Mouse (Mus musculus) ovary, adult 18-20 months (tissue): Measurements from ENCODE around the gene Gm4027.
"Not testable (repeated sequence)": the region's sequence is repeated elsewhere in the genome, so short reads cannot be mapped to it uniquely, and the experiment has no call there.

ENCODE experiments used
- DNase-seq: peaks from one replicate; pipeline ENCODE4 v3.0.0; 2022; ENCODE audit warnings: low spot score, mixed read lengths

Gene Gm4027

GRCm38 (mm10) chr12:87618569-87618968 is at the start of gene Gm4027:
Gene Gm4027, plus strand, starts transcription at chr12:87618869.
- not testable (repeated sequence) for DNase-seq

GRCm38 (mm10) chr12:87601388-87601787 is 17.3 kb upstream of the Gm4027 start:
- not testable (repeated sequence) for DNase-seq

GRCm38 (mm10) chr12:87602388-87602787 is 16.3 kb upstream of the Gm4027 start, which contains the start of gene Oog1:
Gene Oog1, plus strand, starts transcription at chr12:87602688.
- not testable (repeated sequence) for DNase-seq

- not testable (repeated sequence) for DNase-seq
These were observed 25.9 kb downstream of the Gm4027 start, which contains the start of gene Gm16381 for GRCm38 (mm10) chr12:87644520-87644919. Gene Gm16381, minus strand, starts transcription at chr12:87644620.

- not testable (repeated sequence) for DNase-seq
These were observed 34.4 kb downstream of the Gm4027 start for GRCm38 (mm10) chr12:87652916-87653703.
